Mouse (Mus musculus): Measurements from ENCODE around the gene Prpf6. TPM values are rescaled to one million over a fixed set of nuclear protein-coding genes. Genes with fewer than 3 reads are reported as not detected.

Gene Prpf6
- polyA plus RNA-seq, 1 experiment from 2014 or later = 48.8 TPM

- H3K9me3 ChIP-seq (replicated peaks) = no peaks in the 10 kb centered on the region
- 75% methylated on average over 4 of the region's 4 CpGs for WGBS
- peaks cover 29% of the 10 kb centered on the region for H3K36me3 ChIP-seq
- no peak overlapping the region for H3K9ac ChIP-seq
- H3K4me3 ChIP-seq = no peak overlapping the region
- H3K4me1 ChIP-seq (replicated peaks) = peaks cover 33% of the 10 kb centered on the region
- peaks cover 9% of the 10 kb centered on the region; the same call in 1 of the 2 replicates for H3K27me3 ChIP-seq (replicated peaks)
- no peak for ATAC-seq (ENCODE audit: insufficient number of reproducible peaks, low FRiP score)
- no peak overlapping the region for H3K27ac ChIP-seq (ENCODE audit: poor library complexity, severe bottlenecking)
- H3K4me2 ChIP-seq = no peak overlapping the region
These were observed 99.9 kb downstream of the Prpf6 start for GRCm38 (mm10) chr2:181691571-181691970.

- H3K27ac ChIP-seq (ENCODE audit: poor library complexity, severe bottlenecking) = no peak overlapping the region
- peaks cover 23% of the 10 kb centered on the region for H3K36me3 ChIP-seq
- peak overlapping the region; percentile 88 for H3K4me2 ChIP-seq
- H3K9me3 ChIP-seq (replicated peaks) = no peaks in the 10 kb centered on the region
- 87% methylated on average over 3 of the region's 3 CpGs for WGBS
- peak overlapping the region; percentile 64 for H3K4me3 ChIP-seq
- ATAC-seq (ENCODE audit: insufficient number of reproducible peaks, low FRiP score) = no peak
- no peak overlapping the region for H3K9ac ChIP-seq
- peaks cover 16% of the 10 kb centered on the region for H3K27me3 ChIP-seq (replicated peaks)
- H3K4me1 ChIP-seq (replicated peaks) = peaks cover 33% of the 10 kb centered on the region
These were observed 100.6 kb downstream of the Prpf6 start for GRCm38 (mm10) chr2:181692304-181692703.

- peaks cover 33% of the 10 kb centered on the region for H3K4me1 ChIP-seq (replicated peaks)
These were observed 101.9 kb downstream of the Prpf6 start, which contains the start of gene Rgs19 for GRCm38 (mm10) chr2:181693339-181694280. Gene Rgs19 (minus strand): TSS chr2:181693977.

GRCm38 (mm10) chr2:181694581-181694980, 102.9 kb downstream of the Prpf6 start:
- peak overlapping the region; percentile 88 for H3K4me2 ChIP-seq
- H3K27ac ChIP-seq (ENCODE audit: poor library complexity, severe bottlenecking) = no peak overlapping the region
- no peaks in the 10 kb centered on the region for H3K9me3 ChIP-seq (replicated peaks)
- peaks cover 4% of the 10 kb centered on the region; the same call in 1 of the 2 replicates for H3K36me3 ChIP-seq
- peaks cover 32% of the 10 kb centered on the region for H3K4me1 ChIP-seq (replicated peaks)
- H3K4me3 ChIP-seq = no peak overlapping the region; the same call in 1 of the 2 replicates
- H3K27me3 ChIP-seq (replicated peaks) = peaks cover 21% of the 10 kb centered on the region
- H3K9ac ChIP-seq = peak overlapping the region; percentile 81; the same call in 1 of the 2 replicates
- no peak for ATAC-seq (ENCODE audit: insufficient number of reproducible peaks, low FRiP score)
- WGBS = 79% methylated on average over 3 of the region's 3 CpGs

More at GRCm38 (mm10) chr2:181693339-181694280, 101.9 kb downstream of the Prpf6 start, which contains the start of gene Rgs19:
- Histone ChIP-seq H3K9ac (peak within 1 kb of the TSS; percentile 81), H3K27ac (ENCODE audit: poor library complexity, severe bottlenecking) (0 out of 2 replicates have a peak within 1 kb of the TSS, but pooled peaks have one; percentile 1), H3K4me2 (peak within 1 kb of the TSS; percentile 88), H3K27me3 (replicated peaks) (peaks cover 21% of the 10 kb centered on the region), H3K9me3 (replicated peaks) (no peaks in the 10 kb centered on the region), H3K4me3 (peak within 1 kb of the TSS; percentile 64), H3K36me3 (peaks cover 14% of the 10 kb centered on the region)
- ATAC-seq (ENCODE audit: insufficient number of reproducible peaks, low FRiP score) = peak; percentile 82
- WGBS = under 1% methylated on average over 73 of the region's 75 CpGs

- Histone ChIP-seq H3K4me2 (no peak overlapping the region), H3K36me3 (0 out of 2 replicates have a peak, but pooled peaks cover 3% of the 10 kb centered on the region), H3K9me3 (replicated peaks) (no peaks in the 10 kb centered on the region), H3K4me1 (replicated peaks) (peaks cover 21% of the 10 kb centered on the region), H3K27me3 (replicated peaks) (peaks cover 21% of the 10 kb centered on the region), H3K27ac (ENCODE audit: poor library complexity, severe bottlenecking) (no peak overlapping the region), H3K9ac (no peak overlapping the region), H3K4me3 (no peak overlapping the region)
- no peak for ATAC-seq (ENCODE audit: insufficient number of reproducible peaks, low FRiP score)
- 71% methylated on average over 1 of the region's 1 CpGs for WGBS
These were observed 104.1 kb downstream of the Prpf6 start for GRCm38 (mm10) chr2:181695776-181696175.

GRCm38 (mm10) chr2:181696801-181697420, 105.2 kb downstream of the Prpf6 start:
- H3K9me3 ChIP-seq (replicated peaks) = no peaks in the 10 kb centered on the region
- no peak overlapping the region for H3K4me3 ChIP-seq
- ATAC-seq (ENCODE audit: insufficient number of reproducible peaks, low FRiP score) = no peak
- peaks cover 12% of the 10 kb centered on the region for H3K4me1 ChIP-seq (replicated peaks)
- H3K4me2 ChIP-seq = no peak overlapping the region
- peaks cover 21% of the 10 kb centered on the region for H3K27me3 ChIP-seq (replicated peaks)
- no peak overlapping the region for H3K9ac ChIP-seq
- 60% methylated on average over 33 of the region's 33 CpGs for WGBS
- H3K27ac ChIP-seq (ENCODE audit: poor library complexity, severe bottlenecking) = no peak overlapping the region
- no peaks in the 10 kb centered on the region for H3K36me3 ChIP-seq

GRCm38 (mm10) chr2:181698241-181698640, 106.6 kb downstream of the Prpf6 start, which contains the start of gene Lkaaear1:
Gene Lkaaear1 (minus strand): TSS chr2:181698442.
- H3K27ac ChIP-seq (ENCODE audit: poor library complexity, severe bottlenecking) = no peak within 1 kb of the TSS
- H3K36me3 ChIP-seq = no peaks in the 10 kb centered on the region
- 46% methylated on average over 5 of the region's 5 CpGs for WGBS
- peaks cover 5% of the 10 kb centered on the region for H3K4me1 ChIP-seq (replicated peaks)
- H3K9ac ChIP-seq = no peak within 1 kb of the TSS
- no peaks in the 10 kb centered on the region for H3K9me3 ChIP-seq (replicated peaks)
- no peak for ATAC-seq (ENCODE audit: insufficient number of reproducible peaks, low FRiP score)
- H3K4me3 ChIP-seq = no peak within 1 kb of the TSS
- H3K27me3 ChIP-seq (replicated peaks) = peaks cover 21% of the 10 kb centered on the region
- no peak within 1 kb of the TSS for H3K4me2 ChIP-seq

Small RNAs within 50 kb of the gene (microRNA-seq; reads per million reads assigned to microRNA genes)
- gene Mir7006 = not detected

Other genes starting within 250 kb of the Prpf6 start
- gene Zgpat, start 226.9 kb upstream of the Prpf6 start, polyA plus RNA-seq (2016; fragmentation: Nextera tagmentation; extraction: Ambion mirVana) = 33.8 and 33.9 TPM in 2 replicates
- 50.0 and 54.1 TPM in 2 replicates for gene Arfrp1, start 226.5 kb upstream of the Prpf6 start, polyA plus RNA-seq (2016; fragmentation: Nextera tagmentation; extraction: Ambion mirVana)
- gene Lime1, start 211.8 kb upstream of the Prpf6 start, polyA plus RNA-seq (2016; fragmentation: Nextera tagmentation; extraction: Ambion mirVana) = 16.2 and 16.9 TPM in 2 replicates
- gene Zbtb46, start 132.4 kb upstream of the Prpf6 start, polyA plus RNA-seq (2016; fragmentation: Nextera tagmentation; extraction: Ambion mirVana) = 13.5 and 15.1 TPM in 2 replicates
- 0.24 TPM in 1 of 2 replicates, not detected in the other for gene Abhd16b, start 98.7 kb upstream of the Prpf6 start, polyA plus RNA-seq (2016; fragmentation: Nextera tagmentation; extraction: Ambion mirVana)
- gene Tpd52l2, start 94.7 kb upstream of the Prpf6 start, polyA plus RNA-seq (2016; fragmentation: Nextera tagmentation; extraction: Ambion mirVana) = 105 and 109 TPM in 2 replicates
- gene Dnajc5, start 71.4 kb upstream of the Prpf6 start, polyA plus RNA-seq (2016; fragmentation: Nextera tagmentation; extraction: Ambion mirVana) = 89.5 and 91.9 TPM in 2 replicates
- gene Uckl1, start 7.0 kb upstream of the Prpf6 start, polyA plus RNA-seq (2016; fragmentation: Nextera tagmentation; extraction: Ambion mirVana) = 64.2 and 65.3 TPM in 2 replicates
- 44.8 and 46.1 TPM in 2 replicates for gene Zfp512b, start 935 bp downstream of the Prpf6 start, polyA plus RNA-seq (2016; fragmentation: Nextera tagmentation; extraction: Ambion mirVana)
- 12.4 and 13.4 TPM in 2 replicates for gene Samd10, start 7.3 kb downstream of the Prpf6 start, polyA plus RNA-seq (2016; fragmentation: Nextera tagmentation; extraction: Ambion mirVana)
- not detected in 2 replicates for gene Gm29797, start 65.2 kb downstream of the Prpf6 start, polyA plus RNA-seq (2016; fragmentation: Nextera tagmentation; extraction: Ambion mirVana)
- 24.7 and 26.3 TPM in 2 replicates for gene Sox18, start 79.8 kb downstream of the Prpf6 start, polyA plus RNA-seq (2016; fragmentation: Nextera tagmentation; extraction: Ambion mirVana)
- 13.1 and 15.4 TPM in 2 replicates for gene Tcea2, start 88.4 kb downstream of the Prpf6 start, polyA plus RNA-seq (2016; fragmentation: Nextera tagmentation; extraction: Ambion mirVana)
- 43.5 and 45.4 TPM in 2 replicates for gene Rgs19, start 102.1 kb downstream of the Prpf6 start, polyA plus RNA-seq (2016; fragmentation: Nextera tagmentation; extraction: Ambion mirVana)
- gene Lkaaear1, start 106.6 kb downstream of the Prpf6 start, polyA plus RNA-seq (2016; fragmentation: Nextera tagmentation; extraction: Ambion mirVana) = not detected in 2 replicates
- gene Oprl1, start 123.1 kb downstream of the Prpf6 start, polyA plus RNA-seq (2016; fragmentation: Nextera tagmentation; extraction: Ambion mirVana) = 7.7 and 9.8 TPM in 2 replicates
- 0.06 TPM in 1 of 2 replicates, not detected in the other for gene Myt1, start 171.5 kb downstream of the Prpf6 start, polyA plus RNA-seq (2016; fragmentation: Nextera tagmentation; extraction: Ambion mirVana)
- gene Pcmtd2, start 246.0 kb downstream of the Prpf6 start, polyA plus RNA-seq (2016; fragmentation: Nextera tagmentation; extraction: Ambion mirVana) = 32.1 and 32.9 TPM in 2 replicates

All from heart, embryonic 12.5 days (tissue).